Mouse (Mus musculus) hindlimb bud, embryonic 11.5 days (tissue): ENCODE results near the gene Sprr2a1.
"Not testable (repeated sequence)": the region's sequence is repeated elsewhere in the genome, so short reads cannot be mapped to it uniquely, and the experiment has no call there.

Source experiments
- DNase-seq: peaks from one replicate; pipeline ENCODE4 v3.0.0-alpha.2; 2012; ENCODE audit warnings: low read depth, low spot score; ENCODE audit errors: extremely low spot score

The Sprr2a1 gene

GRCm38 (mm10) chr3:92215569-92215968 is at the start of gene Sprr2a1, which contains the start of gene Sprr2a2:
Sprr2a1 (plus strand) TSS chr3:92215799.
Sprr2a2 (plus strand) TSS chr3:92215920.
- DNase-seq, result not testable (repeated sequence)

DNA sequence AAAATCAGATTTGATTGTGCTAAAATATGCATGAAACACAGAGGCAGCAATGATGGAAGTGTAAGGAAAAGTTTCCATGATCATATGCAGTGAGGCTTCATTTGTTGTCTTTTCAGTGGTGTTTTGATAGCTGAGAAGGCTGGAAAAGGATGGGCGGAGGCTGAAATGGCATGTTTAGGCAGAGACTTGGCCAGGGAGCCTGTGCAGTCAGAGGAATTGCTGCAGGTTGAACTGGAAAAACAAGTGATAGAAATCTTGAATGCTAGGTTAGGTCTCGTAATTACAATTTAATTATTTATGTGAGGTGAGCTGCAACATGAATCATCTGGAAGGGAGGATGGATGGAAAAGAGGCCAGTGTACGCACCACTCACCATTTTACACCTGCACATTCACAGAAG is 45.8 kb upstream of the Sprr2a1 start:
- DNase-seq, result no peak

DNA sequence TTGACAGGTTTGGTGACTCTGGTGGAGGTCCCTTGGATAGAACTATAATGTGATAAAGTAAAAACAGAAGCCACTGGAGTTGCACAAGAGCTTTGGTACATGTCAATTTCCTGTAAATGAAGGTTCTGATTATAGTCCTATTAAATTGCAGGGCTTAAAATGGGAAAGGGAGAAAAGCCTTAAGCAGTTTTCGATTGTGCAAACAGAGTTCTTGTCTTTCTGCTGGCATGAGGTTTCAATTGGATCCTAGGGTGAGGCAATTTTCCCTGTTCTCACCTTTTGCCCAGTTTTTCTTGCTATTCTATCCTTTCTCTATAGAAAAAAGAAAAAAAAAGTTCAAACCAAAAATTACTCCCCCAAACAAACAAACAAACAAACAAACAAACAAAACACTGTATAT is 38.7 kb upstream of the Sprr2a1 start:
- DNase-seq, result no peak

DNA sequence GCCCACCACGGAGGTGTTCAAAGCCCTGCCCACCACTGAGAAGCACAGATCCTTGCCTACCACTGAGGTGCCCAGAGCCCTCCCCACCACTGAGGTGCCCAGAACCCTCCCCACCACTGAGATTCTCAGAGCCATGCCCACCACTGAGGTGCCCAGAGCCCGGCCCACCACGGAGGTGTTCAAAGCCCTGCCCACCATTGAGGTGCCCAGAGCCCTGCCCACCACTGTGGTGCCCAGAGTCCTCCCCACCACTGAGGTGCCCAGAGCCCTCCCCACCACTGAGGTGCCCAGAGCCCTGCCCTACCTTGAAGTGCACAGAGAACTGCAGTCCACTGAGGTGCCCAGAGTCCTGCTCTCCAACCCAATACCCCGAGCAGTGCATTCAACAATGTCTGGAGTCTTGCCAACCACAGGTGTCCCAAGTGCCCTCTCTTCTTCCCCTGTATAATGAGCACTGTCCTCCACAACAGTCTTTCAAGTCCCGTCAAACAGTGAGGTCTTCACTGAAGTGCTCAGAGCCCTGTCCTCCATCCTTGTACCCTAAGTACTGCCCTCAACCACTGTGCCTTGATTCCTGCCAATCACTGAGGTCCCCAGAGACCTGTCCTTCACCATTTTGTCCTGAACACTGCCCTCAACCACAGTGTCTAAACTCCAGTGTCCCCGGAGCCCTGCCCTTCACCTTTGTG is 19.9 kb upstream of the Sprr2a1 start:
- DNase-seq, result no peak

DNA sequence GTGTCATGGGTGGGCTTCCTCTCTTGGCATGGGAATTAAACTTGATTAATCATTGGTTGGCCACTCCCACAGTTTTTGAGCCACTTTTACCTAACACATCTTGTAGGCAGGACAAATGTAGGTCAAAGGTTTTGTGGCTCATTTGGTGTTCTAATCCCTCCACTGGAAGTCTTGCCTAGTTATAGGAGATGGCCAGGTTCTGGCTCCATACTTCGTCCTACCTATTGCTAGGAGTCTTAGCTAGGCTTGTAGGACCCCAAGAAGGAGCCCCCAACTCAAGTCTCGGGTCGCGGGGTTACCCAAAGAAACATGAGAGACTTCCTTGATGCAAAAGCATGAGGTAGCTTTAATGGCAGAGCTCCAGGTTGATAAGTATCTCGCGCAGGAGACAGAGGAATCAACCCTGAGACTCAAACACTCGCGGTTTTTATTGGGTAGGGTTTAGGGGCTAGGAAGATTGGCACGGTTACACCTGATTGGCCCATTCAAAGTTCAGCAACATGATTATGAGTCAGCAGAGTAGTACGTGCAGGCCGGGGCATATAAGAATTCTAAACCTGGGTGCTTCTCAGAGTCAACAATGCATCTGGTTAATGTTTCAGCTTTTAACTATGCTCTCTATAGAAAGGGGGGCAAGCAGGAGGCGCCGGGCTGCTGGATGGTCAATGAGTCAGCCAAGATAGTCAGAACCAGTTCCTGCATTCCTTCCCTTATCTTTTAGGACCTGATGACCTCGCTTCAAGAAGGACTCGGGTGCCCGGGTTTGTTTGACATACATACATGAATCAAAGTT is 4.3 kb upstream of the Sprr2a1 start:
- DNase-seq, result not testable (repeated sequence)

GRCm38 (mm10) chr3:92212059-92212458 is 3.5 kb upstream of the Sprr2a1 start:
- DNase-seq, result not testable (repeated sequence)

DNA sequence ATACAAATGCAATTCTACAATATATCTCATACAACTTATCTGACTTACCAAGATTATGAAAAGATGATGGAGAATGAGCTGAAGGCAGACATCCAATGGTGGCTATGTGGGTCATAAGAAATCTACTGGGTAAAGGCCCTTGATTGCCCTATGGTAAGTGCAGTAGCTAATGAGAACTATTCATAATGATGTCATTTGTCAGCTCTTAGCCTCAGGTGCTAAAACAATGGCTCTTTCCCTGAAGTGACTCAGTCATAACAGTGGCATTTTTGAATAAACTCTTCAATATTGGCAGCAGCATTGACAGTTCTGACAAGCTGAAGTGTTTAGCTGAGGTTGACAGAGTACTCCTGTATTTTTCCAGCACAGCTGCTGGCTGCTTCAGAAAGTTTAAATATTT is 1.9 kb upstream of the Sprr2a1 start:
- not testable (repeated sequence) for DNase-seq

- DNase-seq, result not testable (repeated sequence)
These were observed 3.4 kb downstream of the Sprr2a1 start for GRCm38 (mm10) chr3:92219031-92219430.

DNA sequence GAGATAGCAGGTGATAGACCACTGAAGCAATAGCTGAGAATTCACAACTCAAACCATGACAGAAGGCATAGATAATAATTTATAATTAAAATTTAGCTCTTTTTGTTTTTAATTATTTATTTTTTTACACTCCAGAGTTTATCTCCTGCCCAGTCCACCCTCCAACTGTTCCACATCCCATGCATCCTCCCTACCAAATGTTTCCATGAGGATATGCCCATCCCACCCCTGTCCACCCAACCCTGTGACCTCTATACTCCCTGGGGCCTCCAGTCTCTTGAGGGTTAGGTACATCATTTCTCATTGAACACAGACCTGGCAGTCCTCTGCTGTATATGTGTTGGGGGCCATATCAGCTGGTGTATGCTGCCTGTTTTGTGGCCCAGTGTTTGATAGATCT is 8.1 kb downstream of the Sprr2a1 start:
- DNase-seq, result not testable (repeated sequence)

- DNase-seq, result not testable (repeated sequence)
These were observed 11.8 kb downstream of the Sprr2a1 start for GRCm38 (mm10) chr3:92227410-92227809.

GRCm38 (mm10) chr3:92236463-92237189 is 21.0 kb downstream of the Sprr2a1 start:
- not testable (repeated sequence) for DNase-seq

DNA sequence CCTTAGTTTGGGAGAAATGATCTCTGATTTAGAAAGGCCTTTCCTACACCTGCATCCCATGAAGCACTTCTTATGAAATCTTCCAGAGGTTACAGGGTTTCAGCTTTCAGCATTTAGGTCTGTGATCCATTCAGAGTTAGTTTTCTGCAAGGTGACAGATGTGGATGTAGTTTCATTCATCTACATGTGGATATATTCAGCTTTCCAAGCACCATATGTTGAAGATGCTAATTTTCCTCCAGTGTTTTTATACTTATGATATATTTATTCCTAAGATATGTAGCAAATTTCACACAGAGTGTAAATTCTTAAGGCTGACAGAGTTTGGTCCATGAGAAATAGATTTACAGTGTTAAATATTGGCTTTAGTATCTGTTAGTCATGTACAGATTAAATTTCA is 23.1 kb downstream of the Sprr2a1 start:
- not testable (repeated sequence) for DNase-seq

- not testable (repeated sequence) for DNase-seq
These were observed 23.6 kb downstream of the Sprr2a1 start for GRCm38 (mm10) chr3:92239197-92239596.

DNA sequence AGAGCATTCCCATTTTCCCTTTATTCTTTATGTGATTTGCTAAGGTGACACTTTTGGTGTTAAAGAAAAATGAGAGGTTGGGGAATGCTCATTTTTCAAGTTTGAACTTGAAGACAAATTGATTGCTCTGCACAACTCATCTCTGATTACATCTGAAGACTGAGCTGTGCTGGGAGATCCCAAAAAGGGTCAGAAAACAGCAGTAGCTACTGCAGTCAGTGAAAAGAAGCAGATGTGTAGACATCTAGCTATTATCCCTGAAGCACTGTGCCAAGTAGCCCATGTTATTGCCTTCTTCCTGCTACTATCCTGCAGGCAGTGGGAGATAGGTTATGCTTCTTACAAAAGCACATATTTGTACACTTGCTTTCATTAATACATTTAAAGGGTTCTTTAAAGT is 29.2 kb downstream of the Sprr2a1 start:
- not testable (repeated sequence) for DNase-seq

- not testable (repeated sequence) for DNase-seq
These were observed 30.6 kb downstream of the Sprr2a1 start for GRCm38 (mm10) chr3:92246245-92246644.

GRCm38 (mm10) chr3:92248494-92248893 is 32.9 kb downstream of the Sprr2a1 start:
- DNase-seq, result not testable (repeated sequence)

- not testable (repeated sequence) for DNase-seq
These were observed 34.9 kb downstream of the Sprr2a1 start for GRCm38 (mm10) chr3:92250450-92250849.

- not testable (repeated sequence) for DNase-seq
These were observed 38.3 kb downstream of the Sprr2a1 start for GRCm38 (mm10) chr3:92253860-92254259.

DNA sequence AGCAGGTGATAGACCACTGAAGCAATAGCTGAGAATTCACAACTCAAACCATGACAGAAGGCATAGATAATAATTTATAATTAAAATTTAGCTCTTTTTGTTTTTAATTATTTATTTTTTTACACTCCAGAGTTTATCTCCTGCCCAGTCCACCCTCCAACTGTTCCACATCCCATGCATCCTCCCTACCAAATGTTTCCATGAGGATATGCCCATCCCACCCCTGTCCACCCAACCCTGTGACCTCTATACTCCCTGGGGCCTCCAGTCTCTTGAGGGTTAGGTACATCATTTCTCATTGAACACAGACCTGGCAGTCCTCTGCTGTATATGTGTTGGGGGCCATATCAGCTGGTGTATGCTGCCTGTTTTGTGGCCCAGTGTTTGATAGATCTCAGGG is 42.9 kb downstream of the Sprr2a1 start:
- DNase-seq, result not testable (repeated sequence)

GRCm38 (mm10) chr3:92263462-92263861 is 47.9 kb downstream of the Sprr2a1 start:
- not testable (repeated sequence) for DNase-seq
